In genomic region chr3:89224796-89225195, GRCm38 (mm10) we compare ENCODE assay signal across 10 mouse cellular contexts. TPM values are rescaled to one million over a fixed set of nuclear protein-coding genes. Genes with fewer than 3 reads are reported as not detected.
DNase-seq lines count a peak whose midpoint lies in the region; ATAC-seq and TF ChIP-seq lines count a peak whose summit lies in the region.
"Had no signal": no experiment of that assay in that cellular context is flagged by ENCODE, and none has a peak within 500 bp of the region (broad histone marks: within the 10 kb centered on the region; RNA-seq: fewer than 3 reads in every experiment).

No protein-coding gene starts in this region.

- H3K4me1 ChIP-seq in ES-E14 (ENCODE audit: control insufficient read depth in 2 of 2, insufficient read depth in 2 of 2, low read length in 2 of 2, poor library complexity in 1 of 2), result peaks cover 13 to 35% of the 10 kb centered on the region in 2 experiments
- peaks cover 1% of the 10 kb centered on the region; the same call in 1 of the 2 replicates for H3K4me1 ChIP-seq in cortical plate, adult 2 months (ENCODE audit: control insufficient read depth, insufficient read depth, low read length)
- peaks cover 28% of the 10 kb centered on the region for H3K4me1 ChIP-seq in forebrain, postnatal 0 days (ENCODE audit: insufficient read depth)
- H3K4me1 ChIP-seq in midbrain, embryonic 14.5 days (ENCODE audit: control insufficient read depth, insufficient read depth, low read length), result peaks cover 44% of the 10 kb centered on the region
- H3K4me1 ChIP-seq in liver, embryonic 12.5 days, result peaks cover 31% of the 10 kb centered on the region

- no peaks in the 10 kb centered on the region for H3K27me3 ChIP-seq in forebrain, postnatal 0 days (ENCODE audit: insufficient read depth, low read length)
- no peaks in the 10 kb centered on the region for H3K27me3 ChIP-seq in midbrain, embryonic 14.5 days (ENCODE audit: control insufficient read depth, insufficient read depth, low read length)
- peaks cover 77% of the 10 kb centered on the region for H3K27me3 ChIP-seq in liver, embryonic 12.5 days (replicated peaks)

- no peaks in the 10 kb centered on the region for H3K9me3 ChIP-seq in ES-E14 (ENCODE audit: control insufficient read depth, insufficient read depth, low read depth, low read length)
- H3K9me3 ChIP-seq in forebrain, postnatal 0 days (ENCODE audit: low read length), result no peaks in the 10 kb centered on the region
- no peaks in the 10 kb centered on the region for H3K9me3 ChIP-seq in midbrain, embryonic 14.5 days (ENCODE audit: control insufficient read depth, low read length)
- no peaks in the 10 kb centered on the region for H3K9me3 ChIP-seq in liver, embryonic 12.5 days (replicated peaks)

- no peak for TF ChIP-seq POLR2A in cortical plate, adult 2 months (IDR thresholded peaks at IDR 0.05; ENCODE audit: extremely low read depth, insufficient read depth, low read length)

- no peak for ATAC-seq in forebrain, postnatal 0 days
- no peak for ATAC-seq in midbrain, embryonic 14.5 days (ENCODE audit: low FRiP score, low TSS enrichment)
- no peak for ATAC-seq in liver, embryonic 12.5 days
- ATAC-seq: liver, postnatal 0 days had no signal

- peak overlapping the region; percentile 68 for H3K9ac ChIP-seq in ES-E14 (ENCODE audit: insufficient read depth, low read depth, low read length, poor library complexity, severe bottlenecking)
- H3K9ac ChIP-seq in forebrain, postnatal 0 days, result peak overlapping the region; percentile 53
- peak overlapping the region; percentile 69 for H3K9ac ChIP-seq in midbrain, embryonic 14.5 days (replicated peaks; ENCODE audit: low read length)
- no peak overlapping the region for H3K9ac ChIP-seq in liver, embryonic 12.5 days
- H3K9ac ChIP-seq: liver, postnatal 0 days had no signal

- H3K4me2 ChIP-seq in forebrain, postnatal 0 days (ENCODE audit: low read depth), result peak overlapping the region; percentile 91
- H3K4me2 ChIP-seq in midbrain, embryonic 14.5 days (ENCODE audit: low read length), result peak overlapping the region; percentile 66
- no peak overlapping the region for H3K4me2 ChIP-seq in liver, embryonic 12.5 days

- WGBS in forebrain, postnatal 0 days, result 20% methylated on average over 11 of the region's 11 CpGs
- WGBS in midbrain, embryonic 14.5 days, result 17% methylated on average over 11 of the region's 11 CpGs
- 56% methylated on average over 11 of the region's 11 CpGs for WGBS in liver, embryonic 12.5 days (ENCODE audit: insufficient replicate concordance)

- H3K36me3 ChIP-seq in ES-E14 (ENCODE audit: control insufficient read depth, insufficient read depth, low read length, poor library complexity, severe bottlenecking), result peaks cover 13% of the 10 kb centered on the region; the same call in 1 of the 2 replicates
- peaks cover 15% of the 10 kb centered on the region for H3K36me3 ChIP-seq in forebrain, postnatal 0 days (ENCODE audit: insufficient read depth)
- H3K36me3 ChIP-seq in midbrain, embryonic 14.5 days (ENCODE audit: control insufficient read depth, insufficient read depth, low read length), result peaks cover 15% of the 10 kb centered on the region
- H3K36me3 ChIP-seq in liver, embryonic 12.5 days, result no peaks in the 10 kb centered on the region

- in situ Hi-C loops in ES-E14 (cut with MboI; ENCODE audit: low sequenced_read_pairs in 2 of 2, unreplicated experiment in 2 of 2), result no loop called here

- TF ChIP-seq CTCF in cortical plate, adult 2 months (IDR thresholded peaks at IDR 0.05; ENCODE audit: extremely low read depth, insufficient read depth, low read length), result no peak
- no peak for TF ChIP-seq CTCF in forebrain, postnatal 0 days (IDR thresholded peaks at IDR 0.05; ENCODE audit: low read depth)

- peak overlapping the region; percentile 86; the same call in 1 of the 2 replicates for H3K27ac ChIP-seq in ES-E14 (ENCODE audit: insufficient read depth, low read depth, low read length, poor library complexity, severe bottlenecking)
- H3K27ac ChIP-seq in cortical plate, adult 2 months (ENCODE audit: insufficient read depth, low read length), result peak overlapping the region; percentile 24; the same call in 1 of the 2 replicates
- peak overlapping the region; percentile 80 for H3K27ac ChIP-seq in forebrain, postnatal 0 days (ENCODE audit: low read depth, low read length)
- H3K27ac ChIP-seq in midbrain, embryonic 14.5 days (replicated peaks; ENCODE audit: low read depth, low read length), result peak overlapping the region; percentile 93
- H3K27ac ChIP-seq in liver, embryonic 12.5 days, result no peak overlapping the region

- peak overlapping the region in 1 of 2 experiments; percentile 47; a peak in 2 of 4 replicates for H3K4me3 ChIP-seq in ES-E14 (ENCODE audit: insufficient read depth in 1 of 2, low read depth in 1 of 2, low read length in 2 of 2, poor library complexity in 1 of 2, severe bottlenecking in 1 of 2)
- peak overlapping the region; percentile 16 for H3K4me3 ChIP-seq in cortical plate, adult 2 months (ENCODE audit: insufficient read depth, low read length)
- H3K4me3 ChIP-seq in forebrain, postnatal 0 days (ENCODE audit: low read depth, low read length), result peak overlapping the region; percentile 45; the same call in 1 of the 2 replicates
- H3K4me3 ChIP-seq in midbrain, embryonic 14.5 days (replicated peaks; ENCODE audit: low read depth, low read length), result peak overlapping the region; percentile 47
- no peak overlapping the region for H3K4me3 ChIP-seq in liver, embryonic 12.5 days

- DNase-seq in ES-E14 (ENCODE audit: low read depth, low spot score), result no peak
- no peak for DNase-seq in forebrain, postnatal 0 days
- DNase-seq in midbrain, embryonic 14.5 days, result peak; percentile 46
- DNase-seq in cerebellum, adult 9-11 months, result no peak
- DNase-seq in gastrocnemius, postnatal 4 days (ENCODE audit: low spot score in 2 of 2), result no peak
- DNase-seq: liver, postnatal 0 days; right cerebral cortex, adult 18-20 months; thymus, postnatal 36 days had no signal

TF ChIP-seq in ES-E14, 5 proteins besides CTCF, POLR2A, EP300 and RAD21:
- TF ChIP-seq MAFK (IDR thresholded peaks at IDR 0.05; ENCODE audit: insufficient read depth, low read depth, low read length) (no peak), CHD2 (IDR thresholded peaks at IDR 0.05; ENCODE audit: low read depth, low read length) (no peak), HCFC1 (IDR thresholded peaks at IDR 0.05; ENCODE audit: borderline replicate concordance, insufficient read depth, low read length) (no peak), ZNF384 (IDR thresholded peaks at IDR 0.05; ENCODE audit: low read depth, low read length) (no peak), ZC3H11A (IDR thresholded peaks at IDR 0.05; ENCODE audit: borderline replicate concordance, low read depth, low read length) (no peak)

RNA-seq across cellular contexts. Expression of gene Mtx1, which starts 2.1 kb away (rescaled TPM):
- 234 and 251 TPM in 2 replicates for total RNA-seq in ES-E14 (2012; rRNA removed)
- polyA plus RNA-seq in cortical plate, adult 2 months (2012; rRNA removed), result 132 and 155 TPM in 2 replicates
- total RNA-seq in forebrain, postnatal 0 days (2014; rRNA removed), result 142 and 167 TPM in 2 replicates
- polyA plus RNA-seq in forebrain, postnatal 0 days (2015; fragmentation: Nextera tagmentation; extraction: Ambion mirVana), result 199 and 212 TPM in 2 replicates
- 144 and 151 TPM in 2 replicates for polyA plus RNA-seq in midbrain, embryonic 14.5 days (2014; fragmentation: Nextera tagmentation; extraction: Ambion mirVana)
- 160 and 167 TPM in 2 replicates for polyA plus RNA-seq in liver, embryonic 12.5 days (2016; fragmentation: Nextera tagmentation; extraction: Ambion mirVana)
- 10 to 100 TPM; 80.7 to 95.1 TPM for total RNA-seq in gastrocnemius, postnatal 4 days (2021)

RNA-seq across cellular contexts. Expression of gene Muc1, which starts 4.1 kb away (rescaled TPM):
- 3.0 and 3.9 TPM in 2 replicates for total RNA-seq in ES-E14 (2012; rRNA removed)
- 0.88 and 0.95 TPM in 2 replicates for polyA plus RNA-seq in cortical plate, adult 2 months (2012; rRNA removed)
- 1.3 and 1.6 TPM in 2 replicates for total RNA-seq in forebrain, postnatal 0 days (2014; rRNA removed)
- 0.27 and 0.35 TPM in 2 replicates for polyA plus RNA-seq in forebrain, postnatal 0 days (2015; fragmentation: Nextera tagmentation; extraction: Ambion mirVana)
- polyA plus RNA-seq in midbrain, embryonic 14.5 days (2014; fragmentation: Nextera tagmentation; extraction: Ambion mirVana), result 2.1 and 2.4 TPM in 2 replicates
- 0.13 TPM in 1 of 2 replicates, not detected in the other for polyA plus RNA-seq in liver, embryonic 12.5 days (2016; fragmentation: Nextera tagmentation; extraction: Ambion mirVana)
- total RNA-seq in gastrocnemius, postnatal 4 days (2021), result 1 to 10 TPM in 1 of 2 experiments, under 1 TPM in 1; 0.57 to 1.5 TPM

RNA-seq across cellular contexts. Expression of gene Thbs3, which starts 9.8 kb away (rescaled TPM):
- total RNA-seq in ES-E14 (2012; rRNA removed), result 36.9 and 46.9 TPM in 2 replicates
- 68.9 and 70.6 TPM in 2 replicates for polyA plus RNA-seq in cortical plate, adult 2 months (2012; rRNA removed)
- 53.6 and 74.1 TPM in 2 replicates for total RNA-seq in forebrain, postnatal 0 days (2014; rRNA removed)
- 31.1 and 42.8 TPM in 2 replicates for polyA plus RNA-seq in forebrain, postnatal 0 days (2015; fragmentation: Nextera tagmentation; extraction: Ambion mirVana)
- 46.0 and 47.6 TPM in 2 replicates for polyA plus RNA-seq in midbrain, embryonic 14.5 days (2014; fragmentation: Nextera tagmentation; extraction: Ambion mirVana)
- 1.7 and 3.1 TPM in 2 replicates for polyA plus RNA-seq in liver, embryonic 12.5 days (2016; fragmentation: Nextera tagmentation; extraction: Ambion mirVana)
- 100 to 1,000 TPM; 142 to 158 TPM for total RNA-seq in gastrocnemius, postnatal 4 days (2021)

RNA-seq across cellular contexts. Expression of gene Krtcap2, which starts 21.0 kb away (rescaled TPM):
- total RNA-seq in ES-E14 (2012; rRNA removed), result 113 and 134 TPM in 2 replicates
- 58.2 and 61.9 TPM in 2 replicates for polyA plus RNA-seq in cortical plate, adult 2 months (2012; rRNA removed)
- total RNA-seq in forebrain, postnatal 0 days (2014; rRNA removed), result 67.0 and 68.1 TPM in 2 replicates
- 221 and 244 TPM in 2 replicates for polyA plus RNA-seq in forebrain, postnatal 0 days (2015; fragmentation: Nextera tagmentation; extraction: Ambion mirVana)
- 199 and 237 TPM in 2 replicates for polyA plus RNA-seq in midbrain, embryonic 14.5 days (2014; fragmentation: Nextera tagmentation; extraction: Ambion mirVana)
- polyA plus RNA-seq in liver, embryonic 12.5 days (2016; fragmentation: Nextera tagmentation; extraction: Ambion mirVana), result 170 and 187 TPM in 2 replicates
- 100 to 1,000 TPM in 1 of 2 experiments, 10 to 100 TPM in 1; 99.9 to 117 TPM for total RNA-seq in gastrocnemius, postnatal 4 days (2021)

RNA-seq across cellular contexts. Expression of gene Trim46, which starts 21.3 kb away (rescaled TPM):
- 3.1 and 5.3 TPM in 2 replicates for total RNA-seq in ES-E14 (2012; rRNA removed)
- polyA plus RNA-seq in cortical plate, adult 2 months (2012; rRNA removed), result 87.2 and 91.0 TPM in 2 replicates
- total RNA-seq in forebrain, postnatal 0 days (2014; rRNA removed), result 83.0 and 98.3 TPM in 2 replicates
- 56.0 and 63.5 TPM in 2 replicates for polyA plus RNA-seq in forebrain, postnatal 0 days (2015; fragmentation: Nextera tagmentation; extraction: Ambion mirVana)
- polyA plus RNA-seq in midbrain, embryonic 14.5 days (2014; fragmentation: Nextera tagmentation; extraction: Ambion mirVana), result 63.4 and 71.8 TPM in 2 replicates
- 0.31 and 0.38 TPM in 2 replicates for polyA plus RNA-seq in liver, embryonic 12.5 days (2016; fragmentation: Nextera tagmentation; extraction: Ambion mirVana)
- under 1 TPM; 0.73 to 0.83 TPM for total RNA-seq in gastrocnemius, postnatal 4 days (2021)
